Mouse (Mus musculus) intestine, embryonic 16.5 days (tissue): Measurements from ENCODE around the gene Adap2. TPM values are rescaled to one million over a fixed set of nuclear protein-coding genes. Genes with fewer than 3 reads are reported as not detected.
"Not testable (repeated sequence)": the region's sequence is repeated elsewhere in the genome, so short reads cannot be mapped to it uniquely, and the experiment has no call there.

Source experiments
- ATAC-seq: fragments of 200-750 bp; cut with Nextera tagmentation; 2 replicates; pipeline ENCODE4 v1.8.0; 2017; ENCODE audit warnings: moderate TSS enrichment, moderate library complexity
- H3K27ac ChIP-seq: fragments of 300-500 bp; sonication (generic); 2 replicates; pipeline ENCODE4 v1.5.1; 2014; ENCODE audit warnings: mild to moderate bottlenecking, low read length
- H3K27me3 ChIP-seq: fragments of 300-500 bp; sonication (generic); replicated peaks from 2 replicates; pipeline ENCODE4 v1.6.1; 2014; ENCODE audit warnings: low read length, control low read depth, mixed read lengths; ENCODE audit not compliant: control insufficient read depth, insufficient read depth
- H3K36me3 ChIP-seq: fragments of 300-500 bp; sonication (generic); 2 replicates; pipeline ENCODE4 v1.6.1; 2014; ENCODE audit warnings: low read length, control low read depth; ENCODE audit not compliant: control insufficient read depth, insufficient read depth
- H3K4me1 ChIP-seq: fragments of 300-500 bp; sonication (generic); 2 replicates; pipeline ENCODE4 v1.6.1; 2014; ENCODE audit warnings: low read length, control low read depth, mixed read lengths; ENCODE audit not compliant: control insufficient read depth, insufficient read depth
- H3K4me2 ChIP-seq: fragments of 300-500 bp; sonication (generic); 2 replicates; pipeline ENCODE4 v1.6.1; 2014; ENCODE audit warnings: low read depth, low read length, control low read depth
- H3K4me3 ChIP-seq: fragments of 300-500 bp; sonication (generic); 2 replicates; pipeline ENCODE4 v1.5.1; 2014; ENCODE audit warnings: mild to moderate bottlenecking, low read length
- H3K9ac ChIP-seq: fragments of 300-500 bp; sonication (generic); 2 replicates; pipeline ENCODE4 v1.6.1; 2014; ENCODE audit warnings: low read depth, low read length
- H3K9me3 ChIP-seq: fragments of 300-500 bp; sonication (generic); 2 replicates; pipeline ENCODE4 v1.6.1; 2016; ENCODE audit warnings: low read length, control low read depth; ENCODE audit not compliant: control insufficient read depth
- WGBS: fragments of 180-500 bp; shearing (Covaris S2); extraction: QIAGEN DNeasy Blood & Tissue Kit; methylation state at CpG from one replicate; pipeline ENCODE4 v1.1.7; 2014; 5-methylcytosine and 5-hydroxymethylcytosine counted together
- polyA plus RNA-seq: library from polyadenylated mRNA; unstranded; fragments of >200 nt; fragmentation: Nextera tagmentation; extraction: Ambion mirVana; gene quantifications from 2 replicates; pipeline ENCODE4 v1.2.1, GENCODE M21; 2015

Adap2 gene
- polyA plus RNA-seq, 1 experiment from 2014 or later = 4.9 TPM

- no peak overlapping the region for H3K4me2 ChIP-seq
- no peaks in the 10 kb centered on the region for H3K36me3 ChIP-seq
- 84% methylated on average over 3 of the region's 3 CpGs for WGBS
- no peaks in the 10 kb centered on the region for H3K27me3 ChIP-seq
- no peak overlapping the region for H3K4me3 ChIP-seq
- ATAC-seq = no peak
- H3K4me1 ChIP-seq = peaks cover 4% of the 10 kb centered on the region; the same call in 1 of the 2 replicates
- no peak overlapping the region for H3K27ac ChIP-seq
- no peaks in the 10 kb centered on the region for H3K9me3 ChIP-seq
- H3K9ac ChIP-seq = no peak overlapping the region
Measured at GRCm38 (mm10) chr11:80169629-80170028, 15.7 kb downstream of the Adap2 start.

GRCm38 (mm10) chr11:80170351-80170750 lies 16.4 kb downstream of the Adap2 start:
- Histone ChIP-seq H3K27me3 (no peaks in the 10 kb centered on the region), H3K36me3 (no peaks in the 10 kb centered on the region), H3K27ac (no peak overlapping the region), H3K9me3 (no peaks in the 10 kb centered on the region), H3K9ac (no peak overlapping the region), H3K4me1 (peaks cover 4% of the 10 kb centered on the region; the same call in 1 of the 2 replicates), H3K4me3 (no peak overlapping the region), H3K4me2 (no peak overlapping the region)
- no peak for ATAC-seq
- WGBS = 64% methylated on average over 5 of the region's 5 CpGs

- Histone ChIP-seq H3K4me1 (peaks cover 4% of the 10 kb centered on the region; the same call in 1 of the 2 replicates), H3K4me2 (no peak overlapping the region), H3K9me3 (no peaks in the 10 kb centered on the region), H3K27me3 (no peaks in the 10 kb centered on the region), H3K9ac (no peak overlapping the region), H3K4me3 (no peak overlapping the region), H3K27ac (no peak overlapping the region), H3K36me3 (no peaks in the 10 kb centered on the region)
- WGBS = 62% methylated on average over 4 of the region's 4 CpGs
- peak; percentile 58 for ATAC-seq
Measured at GRCm38 (mm10) chr11:80171884-80172283, 18.0 kb downstream of the Adap2 start.

GRCm38 (mm10) chr11:80173963-80174670 lies 20.2 kb downstream of the Adap2 start:
- ATAC-seq = peak; percentile 35
- H3K27me3 ChIP-seq = no peaks in the 10 kb centered on the region
- H3K9ac ChIP-seq = no peak overlapping the region
- H3K4me1 ChIP-seq = peaks cover 2% of the 10 kb centered on the region; the same call in 1 of the 2 replicates
- 71% methylated on average over 11 of the region's 11 CpGs for WGBS
- no peaks in the 10 kb centered on the region for H3K36me3 ChIP-seq
- H3K4me2 ChIP-seq = no peak overlapping the region
- H3K9me3 ChIP-seq = no peaks in the 10 kb centered on the region
- H3K4me3 ChIP-seq = no peak overlapping the region
- H3K27ac ChIP-seq = no peak overlapping the region

DNA sequence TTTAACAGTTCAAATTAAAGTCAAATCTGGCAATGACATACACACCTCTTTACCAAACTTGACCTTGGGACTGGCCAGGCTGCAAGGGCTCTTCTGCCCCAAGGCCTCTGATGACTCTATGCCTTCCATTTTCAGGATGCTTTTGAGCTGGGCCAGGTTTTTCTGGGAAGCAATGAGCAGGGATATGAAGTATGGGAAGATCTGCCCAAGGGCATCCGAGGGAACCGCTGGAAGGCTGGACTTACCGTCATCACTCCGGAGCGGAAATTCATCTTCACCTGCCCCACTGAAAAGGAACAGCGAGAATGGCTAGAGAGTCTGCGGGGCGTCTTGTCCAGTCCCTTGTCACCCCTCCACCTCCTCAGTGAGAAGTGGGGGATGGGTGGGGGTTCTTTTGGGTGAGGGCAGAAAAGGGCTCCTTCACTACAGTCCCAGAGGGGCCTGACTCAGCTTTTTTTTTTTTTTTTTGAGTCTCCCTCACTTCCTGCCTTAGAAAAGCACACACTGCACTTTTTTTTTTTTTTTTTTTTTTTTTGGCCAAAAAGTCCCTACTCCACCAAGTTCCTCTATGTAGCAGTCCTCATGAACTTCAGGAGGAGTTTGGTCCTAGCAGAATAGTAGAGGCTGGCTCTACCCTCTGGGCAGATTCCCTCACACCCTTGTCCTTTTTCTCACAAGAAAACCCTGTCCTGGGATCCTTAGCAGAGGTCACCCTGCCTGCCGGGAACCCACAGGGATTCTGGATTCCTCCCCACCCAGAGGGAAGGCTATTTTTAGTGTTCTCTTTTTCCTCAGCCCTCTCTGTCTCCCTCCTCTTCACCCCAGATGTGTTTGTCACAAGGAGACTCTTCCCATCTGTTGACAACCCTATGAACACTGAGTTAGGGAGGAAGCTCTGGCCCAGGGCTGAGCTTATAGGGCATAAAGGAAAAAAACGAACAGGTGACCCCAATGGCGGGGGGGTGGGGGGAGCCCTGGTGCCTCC lies 23.3 kb downstream of the Adap2 start:
- ATAC-seq = no peak
- Histone ChIP-seq H3K9me3 (no peaks in the 10 kb centered on the region), H3K27me3 (no peaks in the 10 kb centered on the region), H3K9ac (no peak overlapping the region), H3K4me1 (peaks cover 2% of the 10 kb centered on the region; the same call in 1 of the 2 replicates), H3K4me3 (no peak overlapping the region), H3K36me3 (no peaks in the 10 kb centered on the region), H3K27ac (peak overlapping the region; percentile 23; the same call in 1 of the 2 replicates), H3K4me2 (no peak overlapping the region)
- WGBS = 71% methylated on average over 11 of the region's 11 CpGs

GRCm38 (mm10) chr11:80178316-80178715 lies 24.4 kb downstream of the Adap2 start:
- Histone ChIP-seq H3K4me1 (peaks cover 2% of the 10 kb centered on the region; the same call in 1 of the 2 replicates), H3K9me3 (no peaks in the 10 kb centered on the region), H3K9ac (no peak overlapping the region), H3K4me3 (no peak overlapping the region), H3K4me2 (no peak overlapping the region), H3K27me3 (no peaks in the 10 kb centered on the region), H3K36me3 (no peaks in the 10 kb centered on the region), H3K27ac (no peak overlapping the region)
- ATAC-seq = no peak
- WGBS = 83% methylated on average over 8 of the region's 8 CpGs

DNA sequence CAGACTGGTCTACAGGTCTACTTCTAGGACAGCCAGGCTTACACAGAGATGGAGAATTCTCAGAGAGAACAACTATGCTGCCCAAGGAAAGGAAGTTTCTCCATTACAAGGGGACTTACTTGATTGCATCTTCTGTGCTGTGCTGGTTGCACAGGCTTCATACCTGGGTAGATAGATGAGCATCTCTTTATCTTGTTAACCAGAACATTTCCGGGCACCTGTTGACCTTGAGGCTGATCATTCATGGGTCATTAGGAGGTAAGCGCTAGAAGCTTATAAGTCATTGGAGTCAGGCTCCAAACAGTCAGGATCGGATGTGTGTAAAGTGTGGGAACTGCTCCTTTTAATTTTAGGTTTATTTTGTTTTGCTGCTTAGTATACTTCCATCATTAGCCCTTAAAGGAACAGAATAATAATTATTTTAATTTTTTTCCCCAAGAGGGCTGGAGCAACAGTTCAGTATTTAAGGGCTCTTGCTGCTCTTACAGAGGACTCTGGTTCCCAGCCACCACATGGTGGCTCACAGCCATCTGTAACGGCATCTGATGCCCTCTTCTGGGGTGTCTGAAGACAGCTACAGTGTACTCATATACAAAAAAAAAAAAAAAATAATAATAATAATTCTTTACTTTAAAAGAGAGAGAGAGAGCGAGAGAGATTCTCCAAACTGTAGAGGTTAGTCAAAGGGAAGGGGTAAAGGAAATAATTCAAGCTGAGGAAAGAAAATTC lies 27.3 kb downstream of the Adap2 start:
- H3K27ac ChIP-seq = no peak overlapping the region
- no peaks in the 10 kb centered on the region for H3K9me3 ChIP-seq
- H3K9ac ChIP-seq = no peak overlapping the region
- H3K36me3 ChIP-seq = no peaks in the 10 kb centered on the region
- ATAC-seq = no peak
- H3K4me3 ChIP-seq = no peak overlapping the region
- H3K27me3 ChIP-seq = no peaks in the 10 kb centered on the region
- WGBS = 71% methylated on average over 5 of the region's 5 CpGs
- H3K4me2 ChIP-seq = no peak overlapping the region
- H3K4me1 ChIP-seq = peaks cover 5% of the 10 kb centered on the region; the same call in 1 of the 2 replicates

DNA sequence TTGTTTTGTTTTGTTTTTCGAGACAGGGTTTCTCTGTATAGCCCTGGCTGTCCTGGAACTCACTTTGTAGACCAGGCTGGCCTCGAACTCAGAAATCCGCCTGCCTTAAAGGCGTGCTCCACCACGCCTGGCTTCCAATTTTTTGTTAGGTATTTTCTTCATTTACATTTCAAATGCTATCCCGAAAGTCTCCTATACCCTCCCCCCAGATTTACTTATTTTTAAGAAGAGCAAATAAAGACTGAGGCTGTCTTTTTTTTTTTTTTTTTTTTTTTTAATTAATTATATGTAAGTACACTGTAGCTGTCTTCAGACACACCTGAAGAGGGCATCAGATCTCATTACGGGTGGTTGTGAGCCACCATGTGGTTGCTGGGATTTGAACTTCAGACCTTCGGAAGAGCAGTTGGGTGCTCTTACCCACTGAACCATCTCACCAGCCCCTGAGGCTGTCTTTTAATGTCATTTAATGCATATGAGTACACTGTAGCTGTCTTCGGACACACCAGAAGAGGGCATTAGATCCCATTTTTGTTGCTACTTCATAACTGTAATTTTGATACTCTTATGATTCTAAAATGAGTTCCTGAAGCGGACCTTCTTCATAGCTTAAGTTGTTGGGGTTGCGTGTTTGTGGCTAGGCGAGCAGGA lies 29.3 kb downstream of the Adap2 start:
- H3K9ac ChIP-seq = peak overlapping the region; percentile 83

More for the DNA sequence above, 29.3 kb downstream of the Adap2 start:
- 44% methylated on average over 12 of the region's 12 CpGs for WGBS
- not testable (repeated sequence) for H3K27me3 ChIP-seq, H3K9me3 ChIP-seq, H3K4me1 ChIP-seq, H3K36me3 ChIP-seq
- H3K4me3 ChIP-seq = peak overlapping the region; percentile 82
- H3K27ac ChIP-seq = peak overlapping the region; percentile 89; the same call in 1 of the 2 replicates
- peak; percentile 89 for ATAC-seq
- H3K4me2 ChIP-seq = peak overlapping the region; percentile 47
